8 mouse cellular contexts compared by ENCODE assay signal in the genomic region with DNA sequence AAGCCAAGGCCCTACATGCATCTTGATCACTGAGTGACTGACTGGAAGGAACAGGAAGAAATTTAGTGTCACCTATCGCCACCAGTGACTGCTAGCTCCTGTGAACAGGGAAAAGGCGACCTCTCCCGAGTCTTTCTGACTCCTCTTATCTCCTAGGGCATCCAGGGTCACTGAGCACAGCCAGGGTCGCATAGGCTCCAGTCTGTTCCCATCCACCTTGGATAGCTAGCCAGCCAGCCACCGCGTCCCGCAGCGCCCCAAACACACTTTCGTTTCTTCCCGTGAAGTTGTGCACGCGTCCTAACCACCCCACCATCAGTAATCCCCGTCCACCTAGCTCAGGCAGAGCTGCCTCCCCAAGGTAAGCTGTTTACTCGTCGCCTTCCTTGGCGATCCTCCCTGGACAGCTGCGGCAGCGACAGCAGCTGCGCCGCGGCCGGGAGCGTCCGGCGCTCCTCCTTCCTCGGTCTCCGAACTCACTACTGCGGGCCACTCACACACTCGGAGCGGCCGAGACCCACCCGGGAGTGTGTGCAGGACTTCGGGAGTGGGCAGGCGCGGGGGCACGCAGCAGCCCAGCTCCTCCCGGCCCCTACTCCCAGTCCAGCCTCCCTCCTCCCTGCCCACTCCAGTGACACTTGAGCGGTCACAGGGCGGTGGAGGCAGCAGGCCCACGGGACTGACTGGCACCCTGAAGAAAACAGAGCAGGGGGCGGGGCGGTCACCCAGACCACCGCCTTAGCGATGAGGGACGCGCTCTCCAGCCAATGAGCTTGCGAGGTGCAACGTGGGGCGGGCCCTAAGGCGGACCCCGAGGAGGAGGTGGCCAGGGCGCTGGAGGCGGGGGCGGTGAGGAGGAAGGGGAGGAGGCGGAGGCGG. TPM values are rescaled to one million over a fixed set of nuclear protein-coding genes. Genes with fewer than 3 reads are reported as not detected.
A peak's percentile ranks its signal among the peaks of the same experiment; 100 is the strongest.
DNase-seq lines count a peak whose midpoint lies in the region; ATAC-seq lines count a peak whose summit lies in the region.

No protein-coding gene starts in this region.

- H3K4me2 ChIP-seq in intestine, embryonic 14.5 days (ENCODE audit: low read length): peak overlapping the region; percentile 70

- no peaks in the 10 kb centered on the region for H3K27me3 ChIP-seq in intestine, embryonic 14.5 days (replicated peaks; ENCODE audit: control insufficient read depth, insufficient read depth, low read length)

- intact Hi-C loops in left cerebral cortex, postnatal 14 days (cut with DNase I): loop anchor here (5.0 to 10.0 kb wide), 4 partner anchors 163 to 1085 kb away; no protein-coding TSS in a partner anchor

- peak; percentile 100 for DNase-seq in adrenal gland, adult (ENCODE audit: inconsistent age in 2 of 2, low spot score in 1 of 2)
- peak; percentile 98 for DNase-seq in embryo, embryonic 10.5 days (ENCODE audit: low spot score)
- DNase-seq in gastrocnemius, postnatal 25 days: peak; percentile 100
- DNase-seq in intestine, embryonic 14.5 days (ENCODE audit: low spot score): peak; percentile 100
- DNase-seq in left cerebral cortex, postnatal 14 days (ENCODE audit: low spot score in 2 of 2): peak; percentile 98 to 100
- peak; percentile 97 for DNase-seq in mesoderm, embryonic 11.5 days (ENCODE audit: low read depth, low spot score)
- peak; percentile 98 for DNase-seq in right cerebral cortex, postnatal 36 days (ENCODE audit: low spot score in 2 of 2)
- peak; percentile 99 for DNase-seq in yolk sac, embryonic 10.5 days (ENCODE audit: low spot score)

- ATAC-seq in intestine, embryonic 14.5 days (replicated peaks; ENCODE audit: low FRiP score, low TSS enrichment, low read depth): peak; percentile 97

- H3K27ac ChIP-seq in intestine, embryonic 14.5 days (ENCODE audit: low read depth): peak overlapping the region; percentile 91

- no peaks in the 10 kb centered on the region for H3K36me3 ChIP-seq in intestine, embryonic 14.5 days (ENCODE audit: control insufficient read depth, insufficient read depth, low read length)

- WGBS in intestine, embryonic 14.5 days: under 1% methylated on average over 51 of the region's 56 CpGs

- peak overlapping the region; percentile 78 for H3K9ac ChIP-seq in intestine, embryonic 14.5 days (ENCODE audit: low read length)

- 0 out of 2 replicates have a peak, but pooled peaks cover under 1% of the 10 kb centered on the region for H3K9me3 ChIP-seq in intestine, embryonic 14.5 days (ENCODE audit: control insufficient read depth, low read length)

- H3K4me1 ChIP-seq in intestine, embryonic 14.5 days (replicated peaks; ENCODE audit: control insufficient read depth, insufficient read depth, low read length): peaks cover 14% of the 10 kb centered on the region; the same call in 1 of the 2 replicates

- H3K4me3 ChIP-seq in intestine, embryonic 14.5 days (ENCODE audit: low read depth, low read length): peak overlapping the region; percentile 95

RNA-seq across cellular contexts. Expression of a gene that starts 0.5 kb away (rescaled TPM):
- total RNA-seq in gastrocnemius, postnatal 25 days (2021): 100 to 1,000 TPM; 130 to 149 TPM
- polyA plus RNA-seq in intestine, embryonic 14.5 days (2014; fragmentation: Nextera tagmentation; extraction: Ambion mirVana): 48.9 and 50.4 TPM in 2 replicates
- total RNA-seq in left cerebral cortex, postnatal 14 days (2021): 100 to 1,000 TPM; 725 to 756 TPM

Comparison
In these comparisons a context has a peak if more than half of its experiments do, and no peak if none do; other contexts are left out.
1. Peak in every context shown above with its lines: DNase-seq, ATAC-seq, H3K4me3 ChIP-seq and H3K27ac ChIP-seq.
2. RNA of a gene that starts 0.5 kb away (total RNA-seq): 725 to 756 TPM in left cerebral cortex, postnatal 14 days; 130 to 149 TPM in gastrocnemius, postnatal 25 days; every median in the first group is over 4 times any median in the second.